Mouse (Mus musculus): ENCODE data around the gene Adamts3. TPM values are rescaled to one million over a fixed set of nuclear protein-coding genes. Genes with fewer than 3 reads are reported as not detected.

Adamts3 gene
- 1 to 10 TPM; 3.2 to 6.0 TPM for total RNA-seq (2021)
- long read RNA-seq, experiment 1: 0 reads
- long read RNA-seq, experiment 2, partial matches to known transcripts: 1 of 1 reads
- long read RNA-seq, experiment 2, other reads (novel, unspliced or antisense): 0 of 1 reads

DNA sequence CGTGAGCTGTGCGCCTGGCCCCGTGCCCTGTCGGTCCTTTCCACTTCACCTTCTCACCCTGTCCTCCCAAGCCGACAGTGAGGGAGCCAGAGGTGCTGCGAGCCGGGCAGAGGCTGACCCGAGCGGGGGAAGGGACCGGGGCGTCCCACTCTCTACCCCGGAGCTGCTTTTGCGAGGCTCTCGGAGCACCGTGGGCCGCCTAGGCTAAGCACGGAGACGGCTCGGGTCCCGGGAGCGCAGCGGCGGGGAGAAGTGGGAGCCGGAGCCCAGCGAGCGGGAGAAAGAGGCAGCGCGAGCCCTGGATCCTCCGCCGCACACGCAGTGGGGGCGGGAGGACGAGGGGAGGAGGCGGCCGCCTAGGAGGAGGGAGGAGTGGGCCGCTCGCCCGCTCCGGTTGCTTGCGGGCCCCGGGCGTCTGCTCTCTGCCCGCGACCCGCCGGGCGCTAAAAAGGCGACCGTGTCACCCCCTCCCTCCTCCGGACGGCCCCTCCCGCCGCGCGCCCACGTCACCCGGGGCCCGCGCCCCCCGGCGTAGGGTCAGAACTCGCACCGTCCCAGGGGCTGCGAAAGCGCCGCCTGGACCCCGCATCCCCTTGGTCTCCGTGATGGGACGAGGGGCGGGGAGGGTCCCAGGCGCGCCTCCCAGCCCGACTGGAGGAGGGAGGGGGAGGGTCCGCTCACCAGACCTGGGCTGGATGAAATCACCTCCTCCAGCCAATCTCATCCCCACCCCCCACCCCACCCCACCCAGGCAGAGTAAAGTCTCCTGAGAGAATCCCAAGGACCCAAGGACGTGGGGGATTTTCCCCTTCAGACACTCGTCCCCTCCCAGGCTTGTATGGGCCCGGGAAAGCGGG lies at the start of gene Adamts3:
Gene Adamts3 (minus strand): TSS at position 284 of the 857 bp plus-strand sequence.
- DNase-seq (ENCODE audit: low spot score in 2 of 2): peak; percentile 38 to 55

DNA sequence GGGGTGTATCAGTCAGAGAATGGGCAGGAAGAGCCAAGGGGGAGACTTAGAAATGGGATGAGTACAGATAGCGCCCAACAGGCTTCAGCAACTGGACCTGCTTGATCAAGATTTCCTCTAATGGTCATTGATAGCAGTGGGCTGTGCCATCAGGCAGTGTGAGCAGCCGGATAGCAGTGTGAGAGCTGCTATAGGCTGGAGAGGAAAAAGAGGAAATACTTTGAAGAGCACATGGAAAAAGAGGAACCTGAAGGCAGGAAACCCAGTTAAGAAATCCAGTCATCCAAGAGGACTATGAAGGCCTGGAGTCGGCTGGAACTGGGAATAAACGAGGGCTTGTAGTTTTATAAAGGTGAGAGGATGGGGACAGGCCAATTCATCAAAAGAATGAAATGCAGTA lies 48.4 kb upstream of the Adamts3 start:
- DNase-seq (ENCODE audit: low spot score in 2 of 2): no peak

DNA sequence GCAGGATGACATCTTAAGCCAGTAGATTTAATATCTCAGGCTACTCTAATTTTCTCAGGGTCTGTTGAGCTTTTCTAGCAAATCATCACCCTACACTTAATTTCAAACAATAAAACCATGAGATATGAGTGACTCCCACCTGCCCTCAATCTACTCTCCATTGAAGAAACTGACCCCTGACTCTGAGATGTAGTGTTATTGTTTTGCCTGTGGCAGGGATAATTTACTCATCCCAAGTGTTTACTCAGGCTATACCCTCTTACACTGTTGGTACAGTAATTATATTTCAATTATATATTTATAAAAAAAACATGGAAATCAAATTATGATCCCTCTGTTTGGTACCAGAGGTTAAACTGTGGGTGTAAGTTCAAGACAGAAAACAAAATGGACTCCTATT lies 29.2 kb upstream of the Adamts3 start:
- DNase-seq (ENCODE audit: low spot score in 2 of 2): no peak

DNA sequence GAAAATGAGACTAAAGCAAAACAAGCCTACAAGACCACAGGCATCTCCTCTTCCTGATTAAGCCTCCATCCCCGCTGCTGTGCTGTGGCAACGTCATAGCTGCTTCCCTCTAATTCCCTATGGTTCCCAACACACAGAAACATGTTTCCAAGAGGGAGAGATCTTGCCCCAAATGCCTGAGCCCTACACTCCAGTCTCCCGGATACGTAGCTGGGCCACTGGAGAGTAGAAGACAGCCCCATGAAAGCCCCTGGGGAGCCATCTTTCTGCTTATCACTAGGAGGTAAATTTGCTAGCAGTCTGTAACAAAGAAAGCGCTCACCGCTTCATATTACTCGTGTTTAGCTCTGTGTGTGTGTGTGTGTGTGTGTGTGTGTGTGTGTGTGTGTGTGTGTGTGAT lies 28.8 kb upstream of the Adamts3 start:
- DNase-seq (ENCODE audit: low spot score in 2 of 2): no peak

DNA sequence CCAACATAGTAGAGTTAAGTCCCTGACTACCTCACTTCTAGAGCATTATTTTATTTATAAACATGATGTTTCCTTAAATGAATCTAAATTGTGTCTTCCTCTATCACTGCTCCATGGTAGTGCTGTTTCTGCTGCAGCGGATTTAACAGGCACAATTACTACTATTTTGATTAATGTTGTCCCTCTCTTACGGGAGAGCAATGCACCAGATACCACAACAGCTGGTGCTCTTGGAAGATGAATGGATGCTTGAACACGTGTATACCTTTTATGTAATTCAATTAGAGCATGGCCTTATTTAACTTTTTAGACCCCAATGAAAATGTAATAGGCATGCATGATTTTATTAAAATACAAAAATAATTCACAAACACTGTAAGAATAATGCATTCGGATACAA lies 28.4 kb upstream of the Adamts3 start:
- DNase-seq (ENCODE audit: low spot score in 2 of 2): no peak

DNA sequence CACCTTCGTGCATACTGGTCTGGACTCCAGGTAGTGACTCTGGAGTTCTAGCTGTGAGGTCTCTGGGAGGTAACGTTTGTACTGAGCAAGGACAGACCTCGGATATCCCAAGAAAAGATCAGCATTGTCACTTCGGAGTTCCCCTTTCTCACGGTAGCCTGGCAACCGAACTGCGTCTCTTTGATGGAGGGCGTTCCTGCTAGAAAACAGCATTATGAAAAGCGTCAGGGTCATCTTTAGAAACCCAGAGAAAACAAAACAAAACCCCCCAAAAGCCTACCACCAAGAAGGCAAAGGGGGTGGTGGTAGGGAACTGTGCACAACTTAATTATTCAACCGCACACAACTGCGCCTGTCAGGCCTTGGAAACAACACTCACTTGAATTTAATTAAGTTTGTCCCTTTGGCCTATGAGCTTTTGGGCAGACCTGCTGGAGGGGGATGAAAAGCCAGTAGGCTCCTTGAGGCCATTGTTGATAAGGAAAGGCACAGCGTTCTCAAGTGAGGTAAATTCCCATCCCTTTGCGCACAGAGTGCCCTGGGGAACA lies 23.8 kb upstream of the Adamts3 start:
- DNase-seq (ENCODE audit: low spot score in 2 of 2): no peak

DNA sequence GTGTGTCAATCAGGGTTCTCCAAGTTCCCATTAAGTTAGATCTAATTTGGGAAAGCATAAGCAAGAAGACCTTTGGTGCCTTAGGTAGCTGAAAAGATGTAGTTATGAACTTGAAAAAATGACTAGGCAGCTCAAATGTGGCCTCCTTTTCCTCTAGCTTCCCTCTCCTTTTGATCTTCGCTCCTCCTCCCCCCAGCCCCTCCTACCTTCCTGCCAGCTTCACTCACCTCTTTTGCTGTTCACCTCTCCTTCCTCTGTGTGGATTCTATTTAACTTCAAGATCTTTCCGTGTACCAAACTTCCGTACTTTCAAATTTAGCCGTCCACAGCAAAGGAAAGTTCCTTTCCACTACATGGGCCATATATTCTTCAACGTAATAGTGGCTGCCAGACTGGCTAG lies 17.9 kb upstream of the Adamts3 start:
- DNase-seq (ENCODE audit: low spot score in 2 of 2): no peak

DNA sequence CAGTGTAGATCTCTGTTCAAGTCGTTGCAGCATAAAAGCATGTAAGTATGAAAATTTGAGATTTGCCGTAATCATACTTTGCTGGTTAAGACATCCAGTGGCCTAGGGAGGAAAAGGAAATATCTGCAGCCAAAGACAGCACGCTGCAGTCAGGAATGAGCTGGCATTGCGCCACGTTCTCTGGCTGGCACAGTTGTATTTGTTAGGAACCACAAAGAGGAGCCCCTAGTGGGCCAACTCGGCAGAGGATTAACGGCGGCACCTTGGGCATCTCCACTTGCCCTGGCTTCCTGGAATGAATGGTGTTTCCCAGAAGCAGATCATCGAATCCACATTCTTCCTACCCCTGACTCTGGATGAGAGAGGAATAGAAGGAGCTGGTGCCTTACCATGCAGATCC lies 14.4 kb upstream of the Adamts3 start:
- DNase-seq (ENCODE audit: low spot score in 2 of 2): peak; percentile 25 to 57

DNA sequence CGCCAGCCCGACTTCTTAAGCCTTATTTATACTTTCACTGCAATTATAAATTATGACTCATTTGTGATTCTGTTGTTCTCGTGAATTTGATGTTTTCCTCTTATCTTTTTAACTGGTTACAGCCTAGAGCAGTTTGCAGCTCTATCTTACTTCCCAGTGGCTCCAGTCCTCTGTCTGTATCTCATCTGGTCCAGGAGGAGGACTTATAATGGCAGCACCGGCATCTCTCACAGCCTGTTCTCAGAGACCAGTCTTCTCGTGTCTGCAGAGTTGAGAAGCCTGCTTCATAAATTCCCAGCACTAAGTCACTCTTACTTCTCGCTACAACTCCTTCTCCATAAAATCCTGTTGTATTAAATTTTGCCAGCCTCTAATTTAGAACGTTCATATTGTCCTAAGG lies 12.4 kb upstream of the Adamts3 start:
- DNase-seq (ENCODE audit: low spot score in 2 of 2): no peak

DNA sequence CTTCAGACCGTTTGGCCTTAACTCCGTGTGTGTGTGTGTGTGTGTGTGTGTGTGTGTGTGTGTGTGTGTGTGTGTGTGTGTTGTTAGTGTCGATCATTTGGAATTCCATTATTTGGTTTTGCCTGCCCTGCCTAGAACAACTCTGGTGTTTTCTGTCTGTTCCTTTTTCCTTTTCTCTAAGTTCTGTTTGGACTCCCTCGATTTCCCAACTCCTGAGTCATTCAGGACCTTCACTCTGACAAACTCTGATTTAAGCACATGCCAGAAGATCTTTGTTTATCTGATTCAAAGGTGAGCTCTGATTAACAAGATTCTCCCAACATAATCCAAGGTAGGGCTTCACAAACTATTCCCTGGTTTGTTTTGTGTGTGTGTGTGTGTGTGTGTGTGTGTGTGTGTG lies 1.9 kb upstream of the Adamts3 start:
- DNase-seq (ENCODE audit: low spot score in 2 of 2): no peak

DNA sequence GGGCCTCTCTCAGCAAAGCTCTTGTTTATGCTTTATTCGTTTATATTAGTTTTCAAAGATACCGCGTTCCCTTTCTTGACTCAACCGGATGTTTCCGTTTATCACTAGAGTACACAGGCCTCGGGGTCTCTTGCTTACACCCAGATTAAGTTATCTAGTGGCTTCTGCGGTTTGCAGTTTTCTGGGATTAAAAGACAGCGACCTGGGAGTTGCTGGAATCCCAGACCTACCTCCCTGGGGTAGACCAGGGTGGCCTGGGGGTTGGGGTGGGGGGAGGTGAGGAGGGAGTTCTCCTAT lies 722 bp upstream of the Adamts3 start:
- DNase-seq (ENCODE audit: low spot score in 2 of 2): no peak

DNA sequence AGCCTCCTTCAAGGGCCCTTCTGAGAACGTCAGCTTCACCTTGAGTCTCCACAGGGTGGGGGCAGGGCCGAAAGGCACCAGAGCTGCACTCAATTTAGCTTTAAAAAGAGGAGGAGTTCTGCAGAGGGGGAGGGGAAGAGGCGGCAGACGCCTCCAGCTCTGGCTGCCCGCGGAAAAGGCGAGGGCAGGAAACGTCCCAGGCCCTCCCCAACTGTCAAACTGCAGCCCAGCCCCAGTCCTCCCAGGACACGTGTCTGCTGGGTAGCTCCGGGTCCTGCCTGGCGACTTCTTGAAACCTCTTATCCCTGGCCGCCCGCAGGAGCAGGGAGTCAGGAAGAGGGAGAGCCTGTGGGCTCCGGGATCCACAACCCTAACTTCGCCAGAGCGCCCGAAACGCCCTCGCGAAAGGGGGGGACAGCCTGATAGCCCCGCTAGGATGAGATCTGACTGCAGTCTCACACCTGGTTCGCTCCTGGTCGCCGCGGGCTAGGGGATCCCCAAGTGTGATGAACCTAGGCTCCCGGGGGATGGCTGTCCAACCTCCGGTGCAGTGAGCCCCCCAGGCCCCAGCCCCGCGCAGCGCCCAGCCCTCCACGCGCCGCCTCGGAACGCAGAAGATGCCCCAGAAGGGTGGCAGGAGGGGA lies 921 bp downstream of the Adamts3 start:
- DNase-seq (ENCODE audit: low spot score in 2 of 2): peak; percentile 27 to 32

DNA sequence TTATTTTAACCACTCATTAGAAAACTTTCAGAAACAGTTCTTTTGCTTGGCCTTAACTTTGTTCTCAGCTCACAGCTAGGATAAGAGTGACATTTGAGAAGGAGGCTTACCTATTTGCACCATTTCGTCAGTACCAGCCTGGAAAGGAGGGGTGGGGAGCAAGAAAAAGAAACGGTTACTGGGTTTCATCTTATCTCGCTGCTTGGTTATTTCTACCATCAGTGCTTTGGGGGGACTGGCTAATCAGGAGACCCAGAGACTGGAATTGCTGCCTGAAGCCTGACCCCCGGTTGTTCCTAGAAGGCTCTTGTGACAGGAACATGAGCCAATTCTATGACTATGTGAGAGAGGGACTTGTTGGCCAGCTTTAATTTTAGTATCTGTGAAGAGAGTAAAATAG lies 1.7 kb downstream of the Adamts3 start:
- no peak for DNase-seq (ENCODE audit: low spot score in 2 of 2)

DNA sequence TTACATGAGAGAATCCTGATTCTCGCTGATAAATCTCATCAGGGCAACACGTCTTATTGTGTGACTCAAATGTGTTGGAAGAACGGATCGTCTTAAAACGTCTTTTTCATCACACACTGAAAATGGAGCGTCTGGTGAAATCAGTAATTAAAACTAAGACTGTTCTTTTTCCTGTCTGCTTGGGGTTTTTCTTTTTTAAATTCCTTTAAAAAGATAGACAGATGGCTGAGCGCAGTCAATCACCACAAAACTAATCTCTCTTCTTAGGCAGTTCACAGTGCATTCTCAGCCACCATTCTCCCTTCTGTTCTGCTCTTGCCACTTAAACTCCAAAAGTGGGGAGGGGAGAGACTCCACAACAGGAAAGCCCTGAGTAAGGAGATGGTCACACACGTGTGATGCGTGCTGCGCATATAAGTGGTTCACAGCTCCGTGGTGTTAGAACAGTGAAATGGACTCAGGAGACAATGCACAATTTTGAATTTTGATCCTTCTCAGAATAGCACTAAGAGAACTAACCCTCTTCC lies 4.2 kb downstream of the Adamts3 start:
- no peak for DNase-seq (ENCODE audit: low spot score in 2 of 2)

DNA sequence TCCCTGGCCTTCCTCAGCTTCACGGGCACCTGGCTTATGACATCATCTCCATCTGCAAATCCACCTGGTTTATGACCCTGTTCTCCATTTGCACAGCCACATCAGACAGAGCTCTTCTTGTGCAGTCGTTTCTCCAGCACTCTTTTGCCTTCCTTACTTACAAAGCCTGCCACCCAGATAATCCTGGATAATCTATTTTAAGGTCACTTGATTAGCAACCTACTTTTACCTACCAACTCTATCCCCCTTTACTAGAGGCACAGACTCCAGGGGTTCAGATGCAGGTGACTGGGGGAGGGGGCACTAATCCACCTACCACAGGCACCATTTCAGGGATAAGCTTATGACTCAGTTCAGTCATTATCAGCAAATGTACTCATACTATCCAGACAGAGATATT lies 10.5 kb downstream of the Adamts3 start:
- no peak for DNase-seq (ENCODE audit: low spot score in 2 of 2)

DNA sequence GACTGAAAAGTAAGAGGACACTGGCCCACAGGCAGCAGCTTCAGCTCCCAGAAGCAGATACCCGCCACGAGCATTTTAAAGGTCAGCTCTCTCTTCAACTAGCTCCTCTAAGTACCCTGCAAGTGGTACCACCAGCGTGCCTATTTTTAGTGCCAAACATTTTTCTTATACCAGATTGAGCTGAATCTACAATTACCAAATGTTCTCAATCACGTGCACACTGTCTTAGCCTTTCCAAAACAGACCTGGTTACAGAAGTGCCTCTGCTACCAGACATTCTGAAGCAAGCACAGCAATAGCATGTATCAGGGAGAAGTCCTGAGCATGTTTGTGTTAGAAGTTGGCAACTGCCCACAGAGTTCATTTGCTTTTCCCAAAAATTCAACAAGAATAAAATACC lies 23.5 kb downstream of the Adamts3 start:
- no peak for DNase-seq (ENCODE audit: low spot score in 2 of 2)

DNA sequence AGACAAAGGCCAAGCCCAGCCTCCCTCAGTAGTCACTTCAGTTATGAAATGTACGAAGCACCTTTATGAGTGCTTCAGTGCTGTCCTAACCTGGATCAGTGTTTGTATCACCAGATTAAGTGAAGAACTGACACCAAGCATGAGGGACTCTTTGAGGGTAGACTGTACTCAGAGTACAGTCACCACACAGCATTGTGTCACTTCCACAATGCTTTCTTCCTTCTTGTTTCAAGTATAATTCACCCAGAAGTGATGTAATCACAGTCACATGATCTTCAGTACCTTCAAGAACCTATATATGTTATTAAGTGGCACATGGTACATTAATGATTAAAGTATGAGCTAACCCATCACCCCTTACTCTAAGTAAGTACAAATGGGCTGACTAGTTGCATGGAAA lies 24.3 kb downstream of the Adamts3 start:
- no peak for DNase-seq (ENCODE audit: low spot score in 2 of 2)

DNA sequence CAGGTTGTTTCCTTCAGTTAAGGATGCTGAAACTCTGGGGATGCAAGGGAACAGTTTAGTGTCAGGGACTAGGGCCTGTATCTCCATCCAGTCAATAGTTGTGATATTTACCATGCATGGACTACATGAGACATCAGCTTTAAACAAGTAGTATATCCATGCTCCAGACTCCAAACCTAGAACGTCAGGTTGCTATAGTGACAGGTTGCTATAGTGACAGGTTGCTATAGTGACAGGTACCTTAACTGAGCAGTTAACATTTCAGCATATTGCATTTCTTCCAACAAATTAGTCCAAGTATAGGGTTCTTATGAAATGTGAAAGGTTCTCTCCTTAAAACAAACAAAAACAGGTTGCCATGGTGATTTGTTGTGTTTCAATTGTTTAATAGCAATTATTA lies 36.6 kb downstream of the Adamts3 start:
- no peak for DNase-seq (ENCODE audit: low spot score in 2 of 2)

DNA sequence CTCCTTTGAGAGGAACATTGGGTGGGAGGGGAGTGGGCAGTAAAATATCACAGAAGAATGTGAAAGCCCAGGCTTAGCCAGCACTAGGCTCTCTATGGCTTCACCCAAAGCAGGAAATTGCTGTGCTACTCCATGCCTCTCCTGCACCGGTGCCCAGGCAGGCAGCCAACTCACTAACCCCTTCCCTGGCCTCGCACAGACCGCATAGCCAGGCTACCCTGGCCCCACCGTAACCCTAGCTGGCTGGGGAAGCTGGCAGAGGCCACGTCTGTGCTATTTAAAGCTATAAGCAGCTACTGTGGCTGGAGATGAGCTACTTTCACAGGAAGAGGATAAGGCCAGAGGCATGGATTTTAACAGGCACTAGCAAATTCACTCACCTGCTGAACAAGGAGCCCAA lies 38.8 kb downstream of the Adamts3 start:
- DNase-seq (ENCODE audit: low spot score in 2 of 2): peak; percentile 47 to 73

DNA sequence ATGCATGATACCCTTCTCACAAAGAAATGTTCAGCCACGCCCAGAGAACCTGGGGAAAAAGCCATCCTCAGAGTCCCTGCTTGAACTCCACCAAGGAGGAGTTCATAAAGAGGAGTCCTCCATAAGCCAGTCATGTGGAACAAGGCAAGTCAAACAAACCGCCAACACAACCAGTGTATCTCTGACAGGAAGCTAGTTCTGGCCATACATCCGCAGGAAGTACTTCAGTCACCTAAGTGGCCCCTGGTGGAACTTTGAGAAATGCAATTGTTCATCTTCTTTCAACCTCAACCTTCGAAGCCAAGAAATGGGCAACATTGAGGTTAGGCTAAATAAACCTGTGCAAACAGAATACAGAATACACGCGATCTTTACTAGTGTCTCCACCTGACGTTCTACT lies 39.7 kb downstream of the Adamts3 start:
- no peak for DNase-seq (ENCODE audit: low spot score in 2 of 2)

DNA sequence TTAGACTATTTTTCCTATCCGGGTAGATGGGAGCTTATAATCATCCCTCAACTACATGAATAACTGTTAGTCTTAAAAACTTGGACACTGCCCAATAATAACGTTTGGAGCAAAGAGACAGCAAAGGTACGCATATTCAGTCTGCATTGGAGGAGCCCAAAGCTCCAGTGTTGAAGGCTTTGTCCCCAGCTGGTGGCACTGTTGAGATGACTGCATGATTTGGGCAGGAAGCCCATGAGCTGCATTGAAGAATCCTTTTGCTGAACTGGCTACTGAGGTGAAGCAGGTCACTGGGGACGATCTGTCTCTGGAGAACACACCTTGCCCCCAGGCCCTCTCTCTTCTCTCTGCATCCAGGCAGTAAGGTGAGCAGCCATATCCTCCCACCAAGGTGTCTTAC lies 43.5 kb downstream of the Adamts3 start:
- no peak for DNase-seq (ENCODE audit: low spot score in 2 of 2)

DNA sequence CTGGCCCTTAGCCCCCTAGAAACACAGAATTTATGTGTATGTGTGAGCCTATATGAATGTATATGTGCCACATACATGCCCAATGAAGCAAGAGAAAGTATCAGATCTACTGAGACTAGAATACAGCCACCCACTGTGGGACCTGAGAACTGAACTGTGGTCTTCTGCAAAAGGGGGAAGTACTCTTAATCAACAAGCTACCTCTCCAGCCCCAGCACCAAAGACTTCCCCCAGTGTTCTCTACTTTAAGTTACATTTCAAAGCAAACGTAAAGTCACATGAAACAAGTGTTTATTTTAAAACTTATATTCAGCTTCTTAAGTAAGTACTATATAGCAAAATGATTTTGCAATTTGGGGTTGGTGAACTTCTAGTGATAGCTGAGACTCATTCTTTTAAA lies 62.0 kb downstream of the Adamts3 start:
- DNase-seq (ENCODE audit: low spot score in 2 of 2): no peak
